Mouse (Mus musculus) duodenum, adult 2 months (tissue): ENCODE measurements around the gene Zfp639. TPM values are rescaled to one million over a fixed set of nuclear protein-coding genes. Genes with fewer than 3 reads are reported as not detected.

Experiments
- polyA plus RNA-seq: library from polyadenylated mRNA; depleted of rRNA; stranded (reverse); fragments of >200 nt; gene quantifications from 2 replicates; pipeline ENCODE4 v1.2.3, GENCODE M21; 2012; ENCODE audit warnings: low replicate concordance; rRNA removed

The Zfp639 gene
- polyA plus RNA-seq, result 8.9 and 9.2 TPM in 2 replicates

DNA sequence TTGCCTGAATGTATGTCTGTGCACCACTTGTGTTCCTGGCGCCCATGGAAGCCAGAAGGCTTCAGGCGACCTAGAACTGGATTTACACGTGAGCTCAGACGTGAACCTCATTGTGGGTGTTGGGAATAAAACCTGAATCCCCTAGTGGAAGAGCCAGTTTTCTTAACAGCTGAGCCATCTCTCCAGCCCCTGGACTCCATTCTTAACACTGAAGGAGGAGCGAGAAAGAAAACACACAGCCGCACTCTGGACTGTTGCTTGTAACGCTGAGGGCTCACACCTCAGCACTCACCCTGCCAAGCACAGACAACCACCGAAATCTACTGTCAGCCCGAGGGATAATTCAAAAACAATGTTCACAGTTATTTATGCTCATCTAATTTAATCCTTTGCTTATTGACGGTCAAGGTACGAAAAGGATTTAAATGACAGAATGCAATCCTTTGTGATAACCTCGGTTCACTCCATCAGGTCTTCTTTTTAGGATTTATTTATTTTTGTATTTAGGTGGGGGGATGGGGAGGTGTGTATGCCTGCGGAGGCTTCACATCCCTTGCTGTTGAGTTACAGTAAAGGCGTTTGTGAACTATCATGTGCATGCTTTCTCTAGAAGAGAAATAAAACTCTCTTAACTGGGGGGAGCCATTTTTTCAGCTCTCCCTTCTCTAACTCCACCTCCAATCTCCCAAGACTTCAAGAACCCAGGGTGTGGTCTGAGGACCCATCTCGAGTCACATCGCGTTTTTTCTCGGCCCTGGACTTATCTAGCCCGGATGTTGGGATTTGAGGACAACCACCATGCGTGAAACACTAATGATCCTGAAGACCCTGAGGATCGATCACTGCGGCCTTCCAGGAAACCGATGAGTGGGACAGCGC, at the start of gene Zfp639:
TSS of gene Zfp639 (plus strand) at position 764 of the 879 bp plus-strand sequence.

DNA sequence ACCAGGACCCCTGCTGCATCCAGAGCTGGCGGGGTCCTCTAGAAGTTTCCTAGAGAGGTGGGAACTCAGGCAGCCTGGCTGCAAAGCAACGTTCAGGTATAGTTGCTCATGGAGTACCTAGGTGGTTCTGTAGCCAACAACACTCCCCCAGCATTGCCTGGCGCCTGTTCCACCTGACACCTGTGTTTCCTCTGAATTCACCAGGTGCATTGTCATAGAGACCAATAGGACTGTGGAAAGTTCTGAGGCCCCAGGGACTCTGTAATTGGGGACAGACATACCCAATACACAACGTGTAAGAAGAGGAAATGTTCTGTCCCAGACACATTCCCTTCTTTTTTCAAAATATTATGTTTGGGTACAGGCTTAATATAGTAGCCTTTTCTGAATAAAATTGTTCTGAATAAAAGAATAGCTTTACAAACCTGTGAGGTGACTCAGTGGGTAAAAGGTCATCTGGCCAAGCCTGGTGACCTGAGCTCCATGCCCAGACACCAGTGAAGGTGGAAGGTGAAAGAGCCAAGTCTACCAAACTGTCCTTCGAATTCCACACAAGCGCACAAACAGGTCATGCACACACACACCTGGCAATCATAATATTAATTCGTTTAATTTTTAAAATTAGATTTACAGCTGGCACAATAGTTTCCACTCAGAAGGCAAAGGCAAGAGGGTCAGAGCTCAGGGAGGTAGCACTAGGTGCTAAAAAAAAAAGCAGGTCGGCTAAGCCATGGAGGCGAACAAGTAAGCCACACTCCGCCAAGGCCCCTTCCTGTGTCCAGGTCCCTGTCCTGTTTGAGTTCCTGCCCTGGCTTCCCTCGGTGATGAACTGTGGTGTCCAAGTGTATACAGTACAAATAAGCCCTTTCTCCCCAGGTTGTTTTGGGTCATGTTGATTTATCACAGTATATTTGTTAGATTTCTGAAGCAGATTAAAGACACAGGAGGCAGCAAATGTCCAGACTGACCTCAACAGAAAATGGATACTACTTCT, 17.7 kb upstream of the Zfp639 start, which contains the start of gene Kcnmb3:
TSS of gene Kcnmb3 (minus strand) at position 135 of the 994 bp plus-strand sequence.

DNA sequence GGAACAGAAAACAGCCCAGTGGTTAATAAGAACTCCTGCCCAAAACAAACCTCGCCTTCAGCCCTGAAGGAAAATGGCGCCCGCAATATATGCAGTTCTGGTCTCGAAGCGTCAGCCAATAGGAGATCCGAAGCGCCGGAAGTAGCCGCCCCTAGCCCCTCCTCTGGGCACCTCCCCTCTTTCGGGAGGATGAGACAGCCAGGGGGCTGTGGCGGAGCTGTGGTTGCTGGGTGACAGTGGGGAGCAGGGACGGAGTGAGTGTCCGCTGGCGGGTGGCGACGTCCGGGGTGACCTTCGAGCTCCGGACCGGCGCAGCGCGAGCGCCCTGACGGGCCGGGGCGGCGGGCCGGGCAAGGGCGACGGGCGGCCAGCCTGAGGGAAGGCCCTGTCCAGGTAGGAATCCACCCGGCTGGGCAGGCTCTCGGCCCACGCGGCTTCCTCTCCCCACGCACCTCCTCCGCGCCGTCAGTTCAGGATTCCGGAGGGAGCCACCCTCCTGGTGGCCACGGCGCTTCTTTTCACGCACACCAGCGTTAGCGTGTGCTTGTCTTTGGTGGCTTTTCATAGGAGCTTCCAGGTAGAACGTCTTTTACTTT, 19.3 kb downstream of the Zfp639 start, which contains the start of gene Mfn1:
TSS of gene Mfn1 (plus strand) at position 163 of the 596 bp plus-strand sequence.

Other genes starting within 250 kb of the Zfp639 start
- 2.7 and 4.8 TPM in 2 replicates for gene Zmat3, start 144.2 kb upstream of the Zfp639 start, polyA plus RNA-seq
- 0.62 and 0.65 TPM in 2 replicates for gene Pik3ca, start 112.6 kb upstream of the Zfp639 start, polyA plus RNA-seq
- gene Kcnmb3, start 18.0 kb upstream of the Zfp639 start, polyA plus RNA-seq, result not detected in 2 replicates
- gene Mfn1, start 19.2 kb downstream of the Zfp639 start, polyA plus RNA-seq, result 2.9 and 4.0 TPM in 2 replicates
- gene Gnb4, start 106.3 kb downstream of the Zfp639 start, polyA plus RNA-seq, result 4.2 and 4.9 TPM in 2 replicates
- 5.9 and 8.1 TPM in 2 replicates for gene Actl6a, start 196.0 kb downstream of the Zfp639 start, polyA plus RNA-seq
- gene Ndufb5, start 226.7 kb downstream of the Zfp639 start, polyA plus RNA-seq, result 249 and 382 TPM in 2 replicates
- 0.39 and 0.50 TPM in 2 replicates for gene Mrpl47, start 227.3 kb downstream of the Zfp639 start, polyA plus RNA-seq